Mouse (Mus musculus): ENCODE measurements around the gene Rit1.
A peak's percentile ranks its signal among the peaks of the same experiment; 100 is the strongest.
"Not testable (repeated sequence)": the region's sequence is repeated elsewhere in the genome, so short reads cannot be mapped to it uniquely, and the experiment has no call there.

Rit1 gene

DNA sequence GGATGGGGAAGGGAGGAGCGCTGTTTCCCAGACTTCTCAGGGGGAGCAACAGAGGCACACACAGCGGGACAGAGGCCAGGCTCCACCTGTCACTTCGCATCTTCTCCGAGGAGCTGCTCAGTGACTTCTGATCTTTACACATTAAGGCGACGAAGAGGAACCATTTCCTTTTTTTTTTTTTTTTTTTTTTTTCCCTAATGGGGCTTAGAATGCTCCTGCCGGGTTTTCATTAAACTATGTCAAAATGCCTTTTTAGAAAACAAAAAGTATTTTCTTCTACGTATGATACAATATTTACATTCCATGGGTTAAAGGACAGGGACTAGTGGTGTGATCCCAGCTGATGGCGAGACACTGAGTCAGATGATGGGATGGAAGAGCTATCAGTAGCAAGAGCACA is 28.9 kb downstream of the Rit1 start:
- DNase-seq: no peak

DNA sequence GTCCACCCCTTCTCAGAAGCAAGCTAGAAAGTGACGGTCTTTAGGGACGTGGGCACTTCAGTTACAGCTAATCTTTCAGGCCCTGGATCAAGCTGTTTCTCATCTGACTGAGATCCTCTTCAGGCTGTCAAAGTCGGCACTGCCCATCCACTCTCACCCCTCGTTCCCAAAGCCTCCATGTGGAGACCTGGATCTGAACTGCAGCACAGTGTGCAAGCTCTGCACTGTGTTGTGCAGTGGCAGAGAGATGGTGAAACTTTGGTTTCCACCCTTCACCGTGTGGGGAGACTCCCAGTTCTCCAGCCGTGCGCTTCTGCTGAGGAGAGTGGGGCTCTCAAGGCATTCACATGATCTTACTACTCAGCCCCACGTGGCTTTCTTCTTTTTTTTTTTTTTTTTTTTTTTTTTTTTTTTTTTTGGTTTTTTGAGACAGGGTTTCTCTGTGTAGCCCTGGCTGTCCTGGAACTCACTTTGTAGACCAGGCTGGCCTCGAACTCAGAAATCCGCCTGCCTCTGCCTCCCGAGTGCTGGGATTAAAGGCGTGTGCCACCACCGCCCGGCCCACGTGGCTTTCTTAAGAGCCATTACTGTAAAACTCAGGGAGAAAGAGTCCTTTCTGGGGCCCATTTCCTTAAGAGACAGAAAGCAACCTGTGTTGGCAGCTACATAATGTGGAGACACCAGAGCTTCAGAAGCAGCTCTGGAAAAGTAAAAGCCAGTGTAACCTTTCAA is 29.7 kb downstream of the Rit1 start:
- no peak for DNase-seq

DNA sequence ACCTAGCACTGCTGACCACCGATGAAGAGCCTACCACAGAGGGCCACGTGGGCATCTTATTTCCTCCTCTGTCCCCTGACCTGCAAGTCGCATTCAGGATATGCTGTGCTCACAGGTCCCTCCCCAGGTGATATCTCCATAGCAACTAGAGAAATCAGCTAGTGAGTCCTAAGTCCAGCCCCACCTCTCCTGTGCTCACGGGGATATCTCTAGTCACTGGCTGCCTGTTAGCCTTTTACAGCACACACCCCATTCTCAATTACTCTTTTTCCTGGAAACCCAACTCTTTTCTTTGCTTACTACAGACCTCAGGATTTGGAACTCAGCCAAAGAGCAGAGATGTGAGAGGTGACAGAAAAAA is 30.2 kb downstream of the Rit1 start:
- DNase-seq: no peak

- DNase-seq: no peak
Measured at GRCm38 (mm10) chr3:88754283-88754682, 37.6 kb downstream of the Rit1 start.

GRCm38 (mm10) chr3:88755541-88755940 is 38.9 kb downstream of the Rit1 start:
- no peak for DNase-seq

- no peak for DNase-seq
Measured at GRCm38 (mm10) chr3:88756276-88756675, 39.6 kb downstream of the Rit1 start.

- no peak for DNase-seq
Measured at GRCm38 (mm10) chr3:88758045-88758500, 41.4 kb downstream of the Rit1 start.

GRCm38 (mm10) chr3:88761619-88762018 is 45.0 kb downstream of the Rit1 start:
- no peak for DNase-seq

DNA sequence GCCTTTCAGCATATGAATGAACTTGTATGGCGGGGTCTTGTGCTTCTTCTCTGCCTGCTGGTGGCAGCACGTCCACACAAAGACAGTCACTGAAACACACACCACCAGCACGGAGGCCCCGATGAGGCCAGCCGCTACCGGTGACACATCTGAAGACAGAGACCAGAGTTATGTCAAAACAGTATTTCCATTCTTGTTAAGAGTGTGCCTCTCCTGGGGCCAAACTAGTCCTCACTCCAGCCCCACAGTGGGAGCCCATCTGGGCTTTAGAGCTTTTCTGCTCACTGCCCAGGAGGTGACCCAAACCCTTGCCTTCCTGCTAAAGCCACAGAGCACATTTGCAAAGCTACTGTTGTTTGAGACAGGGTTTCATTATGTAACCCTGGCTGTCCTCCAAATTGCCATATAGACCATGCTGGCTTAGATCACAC is 45.8 kb downstream of the Rit1 start:
- DNase-seq: no peak

DNA sequence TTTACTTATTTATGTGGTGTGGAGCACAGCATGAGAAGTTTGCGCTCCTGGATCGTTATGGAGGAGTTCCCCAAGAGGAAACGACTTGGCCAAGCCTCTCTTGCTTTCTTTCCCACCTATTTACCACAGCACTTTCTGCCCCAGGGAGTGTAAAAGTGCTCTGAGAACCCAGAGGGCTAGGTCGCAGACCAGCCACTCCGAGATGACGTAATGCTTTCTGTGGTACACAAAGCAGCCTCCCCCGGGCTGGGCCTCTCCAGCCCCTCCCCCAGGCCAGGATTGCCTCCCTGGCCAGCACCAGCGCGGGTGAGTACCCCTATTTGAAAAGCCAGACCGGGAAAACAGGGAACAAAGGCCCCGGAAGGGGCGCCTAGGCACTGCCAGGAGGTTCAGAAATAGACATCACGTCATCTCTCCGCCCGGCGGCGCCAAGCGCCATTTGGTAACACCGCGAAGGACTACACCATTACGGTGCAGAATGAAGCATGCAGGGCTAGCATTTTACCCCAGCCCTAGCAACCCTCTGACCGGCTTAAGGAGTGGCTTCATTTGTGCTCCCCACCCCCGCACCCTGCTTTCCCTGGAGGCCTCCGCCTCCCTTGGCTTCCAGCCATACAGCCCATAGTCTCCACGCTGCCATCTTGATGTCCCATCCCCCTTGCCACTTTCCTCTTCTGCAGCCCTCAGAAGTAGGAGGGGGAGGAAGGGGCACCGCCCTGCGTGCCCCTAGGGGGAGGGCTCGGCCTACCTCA is 54.7 kb downstream of the Rit1 start:
- peak; percentile 47 for DNase-seq

DNA sequence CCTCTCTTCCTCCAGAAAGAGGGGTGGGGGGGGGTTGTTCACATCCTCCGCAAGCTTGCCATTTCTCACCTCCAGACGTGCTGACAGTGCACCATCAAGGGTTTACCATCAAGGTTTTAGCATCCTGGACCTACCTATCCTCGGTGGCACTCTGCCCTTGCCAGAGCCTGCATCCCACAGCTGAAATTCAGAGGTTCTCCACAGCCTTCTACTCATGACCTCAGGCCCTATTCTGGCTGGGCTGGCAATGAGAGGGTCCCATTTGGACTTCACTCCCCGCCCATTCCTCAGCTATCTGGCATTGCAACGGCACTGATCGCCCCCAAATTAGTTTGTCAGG is 55.3 kb downstream of the Rit1 start:
- not testable (repeated sequence) for DNase-seq

DNA sequence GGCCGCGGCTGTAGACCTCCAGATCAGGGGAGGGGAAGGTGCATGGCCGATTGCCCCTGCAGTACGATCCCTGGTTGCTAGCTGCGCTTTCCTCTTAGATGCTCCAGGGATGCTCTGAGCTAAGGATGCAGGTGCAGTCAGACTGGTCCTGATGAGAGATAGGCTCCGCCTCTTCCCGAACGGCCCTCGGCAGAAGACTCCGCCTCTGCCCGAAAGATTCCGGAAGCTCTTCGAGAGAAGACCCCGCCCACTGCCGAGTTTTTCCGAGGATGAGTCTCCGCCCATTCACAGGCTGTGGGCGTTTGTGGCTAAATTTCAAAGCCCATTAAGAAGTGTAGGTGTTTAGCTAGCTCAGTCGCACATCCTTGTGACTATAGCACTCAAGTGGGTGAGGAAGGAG is 55.8 kb downstream of the Rit1 start:
- DNase-seq: peak; percentile 93

DNA sequence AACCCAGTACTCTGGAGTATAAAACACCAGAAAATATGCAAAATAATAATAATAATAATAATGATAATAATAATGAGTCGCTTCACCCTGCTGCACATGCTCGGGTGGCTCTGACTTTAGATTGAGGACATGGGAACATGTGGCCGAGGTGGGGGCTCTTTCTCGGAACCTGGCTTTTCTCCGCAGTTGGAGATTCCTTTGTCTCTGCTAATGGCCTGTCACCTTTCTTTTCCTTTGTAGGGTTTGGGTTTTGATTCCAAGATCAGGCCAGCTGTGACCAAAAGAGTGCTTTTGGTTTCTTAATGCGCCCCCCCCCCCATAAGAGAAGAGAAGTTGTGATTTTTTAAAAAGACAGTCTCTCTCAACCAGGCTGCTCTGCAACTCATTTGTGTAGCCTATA is 56.5 kb downstream of the Rit1 start:
- DNase-seq: not testable (repeated sequence)

DNA sequence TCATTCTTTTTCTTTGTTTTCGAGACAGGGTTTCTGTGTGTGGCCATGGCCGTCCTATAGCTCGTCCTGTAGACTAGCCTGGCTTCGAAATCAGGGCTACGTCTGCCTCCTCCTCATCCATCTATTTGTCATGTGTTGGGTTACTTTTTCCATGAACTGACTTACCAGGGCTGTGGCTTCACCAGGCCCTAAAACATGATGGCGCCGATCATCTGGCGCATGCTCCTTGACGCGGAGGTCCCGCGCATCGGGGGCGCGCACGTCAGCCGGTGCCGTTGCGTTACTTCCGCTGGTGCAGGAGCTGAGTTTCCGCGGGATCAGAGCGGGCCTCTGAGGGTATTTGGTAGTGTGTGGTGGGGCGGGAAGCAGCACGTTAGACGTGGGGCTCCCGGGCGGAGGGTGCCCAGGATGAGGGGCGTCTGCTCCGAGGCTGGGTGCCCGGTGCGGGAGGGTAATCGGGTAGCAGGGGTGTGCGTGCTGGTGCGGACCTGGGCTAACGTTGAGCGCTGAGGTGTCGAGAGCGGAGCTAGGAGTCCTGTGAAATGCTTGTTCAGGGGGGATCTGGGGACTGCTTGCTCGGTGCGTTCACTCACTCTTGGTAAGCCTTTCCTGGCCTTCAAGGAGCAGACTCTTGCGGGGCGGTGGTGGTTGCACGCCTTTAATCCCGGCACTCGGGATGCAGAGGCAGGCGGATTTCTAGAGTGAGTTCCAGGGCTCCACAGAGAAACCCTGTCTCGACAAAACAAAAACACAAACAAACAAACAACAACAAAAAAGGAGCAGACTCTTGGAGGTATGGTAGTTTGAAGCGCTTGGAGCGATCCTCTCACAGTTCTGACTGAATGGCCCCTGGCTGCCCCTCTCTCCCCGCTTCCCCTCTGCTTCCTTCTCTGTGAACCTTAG is 58.6 kb downstream of the Rit1 start, which contains the start of gene Syt11:
Gene Syt11, minus strand, starts transcription at position 226 of the 903 bp plus-strand sequence.
- DNase-seq: peak; percentile 45
